Mouse (Mus musculus) brain, embryonic 14.5 days (tissue): ENCODE measurements around the gene Kat6b.

Source experiments
- CTCF ChIP-seq: fragments of 200-500 bp; IDR thresholded peaks from 2 replicates; pipeline ENCODE4 v1.5.1; 2012; ENCODE audit warnings: inconsistent platforms, mild to moderate bottlenecking, moderate library complexity, borderline replicate concordance; ENCODE audit not compliant: insufficient read depth, insufficient read length; ENCODE audit errors: extremely low read depth
- POLR2A ChIP-seq: fragments of 200-500 bp; IDR thresholded peaks from 2 replicates; pipeline ENCODE4 v1.6.1; 2012; ENCODE audit warnings: mild to moderate bottlenecking, inconsistent platforms, borderline replicate concordance; ENCODE audit not compliant: poor library complexity, insufficient read depth, insufficient read length, severe bottlenecking; ENCODE audit errors: extremely low read depth

GRCm38 (mm10) chr14:21619951-21620350 lies 138.7 kb downstream of the Kat6b start:
- no peak for TF ChIP-seq CTCF
- no peak for TF ChIP-seq POLR2A
